Mouse (Mus musculus): ENCODE results near the gene 1810049J17Rik.

- TF ChIP-seq POLR2A (IDR thresholded peaks at IDR 0.05; ENCODE audit: insufficient read depth, low read depth, low read length) (no peak), CTCF (IDR thresholded peaks at IDR 0.05) (no peak)
Measured at GRCm38 (mm10) chr15:12340536-12341400, 19.1 kb upstream of the 1810049J17Rik start.
